Mouse (Mus musculus) myocyte (in vitro differentiated cells): ENCODE results near the gene Erich3.

ENCODE experiments used
- CEBPB ChIP-seq: IDR thresholded peaks from 2 replicates; pipeline ENCODE4 v1.6.1; 2011; ENCODE audit warnings: mild to moderate bottlenecking, moderate library complexity; ENCODE audit not compliant: poor library complexity, insufficient read depth, severe bottlenecking
- MAX ChIP-seq: IDR thresholded peaks from one replicate; pipeline ENCODE4 v1.6.1; 2011; ENCODE audit warnings: low read depth, mild to moderate bottlenecking, control low read depth
- MYOD1 ChIP-seq, 3 experiments: IDR thresholded peaks; one replicate each; pipeline ENCODE4 v1.6.1; 2011; ENCODE audit warnings: control low read depth in 2 of 3, low read depth in 2 of 3, mild to moderate bottlenecking in 2 of 3, moderate library complexity in 1 of 3; ENCODE audit not compliant: insufficient read length in 2 of 3, control insufficient read depth in 1 of 3
- MYOG ChIP-seq, 3 experiments: IDR thresholded peaks; one replicate each; pipeline ENCODE4 v1.6.1; 2011; ENCODE audit warnings: control low read depth in 2 of 3, low read depth in 2 of 3, mild to moderate bottlenecking in 2 of 3; ENCODE audit not compliant: insufficient read length in 2 of 3, control insufficient read depth in 1 of 3, insufficient read depth in 1 of 3
- POLR2A ChIP-seq: IDR thresholded peaks from one replicate; pipeline ENCODE4 v1.6.1; 2011; ENCODE audit warnings: low read depth, mild to moderate bottlenecking, control low read depth, moderate library complexity; ENCODE audit not compliant: insufficient read length
- POLR2AphosphoS2 ChIP-seq: IDR thresholded peaks from one replicate; pipeline ENCODE4 v1.6.1; 2011; ENCODE audit warnings: low read depth, control low read depth; ENCODE audit not compliant: insufficient read length
- SRF ChIP-seq: IDR thresholded peaks from one replicate; pipeline ENCODE4 v1.6.1; 2011; ENCODE audit warnings: low read depth; ENCODE audit not compliant: control insufficient read depth, insufficient read length
- TCF3 ChIP-seq: IDR thresholded peaks from one replicate; pipeline ENCODE4 v1.6.1; 2011; ENCODE audit warnings: low read depth, control low read depth; ENCODE audit not compliant: insufficient read length
- USF1 ChIP-seq: IDR thresholded peaks from one replicate; pipeline ENCODE4 v1.6.1; 2011; ENCODE audit warnings: low read depth, mild to moderate bottlenecking, control low read depth, moderate library complexity

- TF ChIP-seq CEBPB (no peak), POLR2A (no peak), MAX (no peak), USF1 (no peak), SRF (no peak), MYOD1 (IDR thresholded peaks at IDR 0.05; ENCODE audit: control insufficient read depth in 1 of 3, insufficient read length in 2 of 3, low read depth in 2 of 3) (no peak), TCF3 (no peak), POLR2AphosphoS2 (no peak), MYOG (IDR thresholded peaks at IDR 0.05; ENCODE audit: control insufficient read depth in 1 of 3, insufficient read depth in 1 of 3, insufficient read length in 2 of 3, low read depth in 2 of 3) (no peak)
These were observed 94.4 kb downstream of the Erich3 start for GRCm38 (mm10) chr3:154758089-154758488.
